Mouse (Mus musculus): ENCODE measurements at regions not wholly inside any gene's neighbourhood (a gene's known extent, or its start where the extent isn't known, plus 50 kb on each side); places are given as distances from the start of the nearest gene placed in this dataset.

GRCm38 (mm10) chr15:85667381-85667791 lies 67.4 kb upstream of the Ppara start:
- TF ChIP-seq CTCF (IDR thresholded peaks at IDR 0.05) (no peak), EP300 (IDR thresholded peaks at IDR 0.05) (no peak)

All from lung, postnatal 0 days (tissue).